Mouse (Mus musculus) Patski (cell line): Measurements from ENCODE around the gene Myo3a. TPM values are rescaled to one million over a fixed set of nuclear protein-coding genes. Genes with fewer than 3 reads are reported as not detected.

Experiments used
- ATAC-seq: fragments of 100-300 bp; one replicate; pipeline ENCODE4 v1.8.0; 2021
- CTCF ChIA-PET: fragments of 350-600 bp; sonication (Branson Sonifier 250); formaldehyde crosslinking; loops from one replicate; lab custom pipeline; 2022; ENCODE audit warnings: inconsistent platforms; lab: Charles Lee
- POLR2A ChIA-PET: fragments of 350-600 bp; sonication (Branson Sonifier 250); formaldehyde crosslinking; loops from one replicate; lab custom pipeline; 2022; ENCODE audit warnings: antibody characterized with exemption, inconsistent platforms; lab: Charles Lee
- DNase-seq: peaks from one replicate; pipeline ENCODE4 v3.0.0-alpha.2; 2011; ENCODE audit warnings: low read depth, low spot score
- H3K27me3 ChIP-seq: fragments of 371-371 bp; one replicate; pipeline ENCODE4 v1.5.1; 2021
- CTCF ChIP-seq: fragments of 100-300 bp; IDR thresholded peaks from one replicate; pipeline ENCODE4 v1.5.1; 2021
- in situ Hi-C: fragments of 300-500 bp; cut with MboI; formaldehyde crosslinking; loops from 3 replicates; pipeline ENCODE4 v1.11.1; 2018; ENCODE audit warnings: low pct_unique_long_range_greater_than_20kb, mixed read lengths
- polyA plus RNA-seq: library from polyadenylated mRNA; unstranded; gene quantifications from one replicate; pipeline ENCODE4 v1.2.3, GENCODE M21; 2021

Myo3a gene
- polyA plus RNA-seq, 1 experiment from 2014 or later: not detected

- no peak for DNase-seq
- no peak for TF ChIP-seq CTCF
- CTCF ChIA-PET: no interaction called here
- in situ Hi-C loops: no loop called here
- POLR2A ChIA-PET: no interaction called here
- ATAC-seq: no peak
- H3K27me3 ChIP-seq: no peaks in the 10 kb centered on the region
These were observed 418.8 kb downstream of the Myo3a start for GRCm38 (mm10) chr2:22646134-22646533.

GRCm38 (mm10) chr2:22648394-22648793 lies 421.1 kb downstream of the Myo3a start:
- ATAC-seq: no peak
- ChIA-PET CTCF (no interaction called here), POLR2A (no interaction called here)
- in situ Hi-C loops: no loop called here
- H3K27me3 ChIP-seq: no peaks in the 10 kb centered on the region
- TF ChIP-seq CTCF: no peak
- no peak for DNase-seq

GRCm38 (mm10) chr2:22651826-22652225 lies 424.5 kb downstream of the Myo3a start:
- DNase-seq (no peak), ATAC-seq (peak; percentile 35)
- CTCF ChIA-PET: no interaction called here
- in situ Hi-C loops: no loop called here
- no peaks in the 10 kb centered on the region for H3K27me3 ChIP-seq
- POLR2A ChIA-PET: no interaction called here
- TF ChIP-seq CTCF: no peak

GRCm38 (mm10) chr2:22663731-22664130 lies 436.4 kb downstream of the Myo3a start:
- ChIA-PET CTCF (no interaction called here), POLR2A (no interaction called here)
- TF ChIP-seq CTCF: no peak
- in situ Hi-C loops: no loop called here
- no peak for DNase-seq
- ATAC-seq: no peak
- H3K27me3 ChIP-seq: no peaks in the 10 kb centered on the region
